Mouse (Mus musculus) heart, adult 2 months (tissue): ENCODE measurements at regions not wholly inside any gene's neighbourhood (a gene's known extent, or its start where the extent isn't known, plus 50 kb on each side); places are given as distances from the start of the nearest gene placed in this dataset.

Experiments
- CTCF ChIP-seq: fragments of 200-600 bp; IDR thresholded peaks from 2 replicates; pipeline ENCODE4 v1.8.1; 2022; ENCODE audit warnings: antibody characterized with exemption, mild to moderate bottlenecking, moderate library complexity
- POLR2A ChIP-seq: fragments of 200-500 bp; IDR thresholded peaks from 2 replicates; pipeline ENCODE4 v1.6.1; 2011; ENCODE audit warnings: mild to moderate bottlenecking, low read depth, low read length, control low read depth; ENCODE audit not compliant: insufficient read depth

DNA sequence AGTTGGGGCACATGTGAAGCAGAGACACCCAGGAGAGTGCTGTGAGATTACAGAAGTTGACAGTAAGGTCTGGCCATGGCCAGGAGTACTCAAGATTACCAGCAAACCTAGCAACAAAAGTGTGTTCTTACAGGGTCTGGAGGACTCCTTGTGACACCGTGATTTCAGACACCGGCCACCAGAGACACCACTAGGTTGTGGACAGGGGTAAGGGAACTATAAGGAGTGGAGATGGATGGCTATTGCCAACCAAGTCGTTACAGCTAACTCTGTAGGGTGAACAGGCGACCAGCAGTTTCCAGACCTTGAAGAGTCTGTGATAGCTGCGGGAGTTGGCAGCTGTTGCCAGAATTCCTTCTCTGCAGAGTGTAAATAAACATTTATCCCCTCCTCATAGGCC lies 54.4 kb upstream of the Cnih3 start:
- no peak for TF ChIP-seq POLR2A
- no peak for TF ChIP-seq CTCF
